Mouse (Mus musculus) MEL (cell line): ENCODE measurements around the gene Ano2. TPM values are rescaled to one million over a fixed set of nuclear protein-coding genes. Genes with fewer than 3 reads are reported as not detected.

Source experiments
- DNase-seq: peaks from one replicate; pipeline ENCODE4 v3.0.0; 2011; ENCODE audit warnings: low read depth, low spot score
- H3K27ac ChIP-seq: 2 replicates; pipeline ENCODE4 v1.5.1; 2012; ENCODE audit warnings: low read depth, mild to moderate bottlenecking, control low read depth, low read length, moderate library complexity; ENCODE audit not compliant: control insufficient read depth
- H3K27me3 ChIP-seq, 2 experiments: fragments of 150-350 bp in 1 of 2; sonication (generic) in 1 of 2; 2 replicates each; pipeline ENCODE4 v1.6.1; 2012; ENCODE audit warnings: low read length in 2 of 2, mild to moderate bottlenecking in 2 of 2, improper control_type of control experiment in 1 of 2, moderate library complexity in 1 of 2; ENCODE audit not compliant: insufficient read depth in 2 of 2, control insufficient read depth in 1 of 2
- H3K36me3 ChIP-seq, 2 experiments: 2 replicates each; pipeline ENCODE4 v1.6.1; 2012 to 2014; ENCODE audit warnings: low read length in 2 of 2, improper control_type of control experiment in 1 of 2, inconsistent platforms in 1 of 2, mild to moderate bottlenecking in 1 of 2; ENCODE audit not compliant: insufficient read depth in 2 of 2, control insufficient read depth in 1 of 2
- H3K4me1 ChIP-seq, 2 experiments: fragments of 150-350 bp in 1 of 2; sonication (generic) in 1 of 2; 2 replicates each; pipeline ENCODE4 v1.6.1; 2012; ENCODE audit warnings: low read length in 2 of 2, improper control_type of control experiment in 1 of 2, mild to moderate bottlenecking in 1 of 2; ENCODE audit not compliant: insufficient read depth in 2 of 2, control insufficient read depth in 1 of 2
- H3K4me3 ChIP-seq, 2 experiments: fragments of 150-350 bp in 1 of 2; sonication (generic) in 1 of 2; 2 replicates each; pipeline ENCODE4 v1.5.1; 2012; ENCODE audit warnings: low read depth in 2 of 2, low read length in 2 of 2, mild to moderate bottlenecking in 2 of 2, moderate library complexity in 2 of 2, control low read depth in 1 of 2, improper control_type of control experiment in 1 of 2; ENCODE audit not compliant: control insufficient read depth in 1 of 2, insufficient read depth in 1 of 2
- H3K79me2 ChIP-seq: 2 replicates; pipeline ENCODE4 v1.6.1; 2012; ENCODE audit warnings: mild to moderate bottlenecking, low read length, moderate library complexity; ENCODE audit not compliant: control insufficient read depth, poor library complexity, insufficient read depth
- H3K9ac ChIP-seq: 2 replicates; pipeline ENCODE4 v1.6.1; 2012; ENCODE audit warnings: low read depth, mild to moderate bottlenecking, control low read depth, low read length, moderate library complexity; ENCODE audit not compliant: control insufficient read depth, poor library complexity, severe bottlenecking
- H3K9me3 ChIP-seq: fragments of 150-350 bp; sonication (generic); replicated peaks from 2 replicates; pipeline ENCODE4 v1.6.1; 2012; ENCODE audit warnings: mild to moderate bottlenecking, low read length, improper control_type of control experiment, moderate library complexity; ENCODE audit not compliant: insufficient read depth
- CHD1 ChIP-seq: IDR thresholded peaks from 2 replicates; pipeline ENCODE4 v1.6.1; 2012; ENCODE audit warnings: low read depth, mild to moderate bottlenecking, inconsistent platforms, low read length, improper control_type of control experiment
- CTCF ChIP-seq, 3 experiments: IDR thresholded peaks in 2 of 3; conservative IDR thresholded peaks in 1 of 3; 2 replicates each; pipeline ENCODE4 v1.5.1; 2011 to 2012; ENCODE audit warnings: low read length in 3 of 3, low read depth in 2 of 3, mild to moderate bottlenecking in 2 of 3, improper control_type of control experiment in 1 of 3, inconsistent platforms in 1 of 3, mixed read lengths in 1 of 3, moderate library complexity in 1 of 3; ENCODE audit not compliant: control insufficient read depth in 1 of 3, insufficient read depth in 1 of 3, poor library complexity in 1 of 3, severe bottlenecking in 1 of 3
- E2F4 ChIP-seq: IDR thresholded peaks from 2 replicates; pipeline ENCODE4 v1.6.1; 2011; ENCODE audit warnings: low read depth, low read length, improper control_type of control experiment, borderline replicate concordance
- ELF1 ChIP-seq: IDR thresholded peaks from 2 replicates; pipeline ENCODE4 v1.6.1; 2014; ENCODE audit warnings: low read depth, mild to moderate bottlenecking, inconsistent platforms, low read length, improper control_type of control experiment, moderate library complexity
- EP300 ChIP-seq, 2 experiments: IDR thresholded peaks; 2 replicates each; pipeline ENCODE4 v1.6.1; 2011; ENCODE audit warnings: improper control_type of control experiment in 2 of 2, low read length in 2 of 2, low read depth in 1 of 2, mild to moderate bottlenecking in 1 of 2
- ETS1 ChIP-seq: IDR thresholded peaks from 2 replicates; pipeline ENCODE4 v1.6.1; 2012; ENCODE audit warnings: low read depth, mild to moderate bottlenecking, inconsistent platforms, low read length, improper control_type of control experiment, moderate library complexity
- GATA1 ChIP-seq: IDR thresholded peaks from 2 replicates; pipeline ENCODE4 v1.6.1; 2011; ENCODE audit warnings: low read depth, low read length, improper control_type of control experiment
- HCFC1 ChIP-seq: IDR thresholded peaks from 2 replicates; pipeline ENCODE4 v1.6.1; 2012; ENCODE audit warnings: low read depth, mild to moderate bottlenecking, inconsistent platforms, low read length, improper control_type of control experiment, moderate library complexity
- MAX ChIP-seq: IDR thresholded peaks from 2 replicates; pipeline ENCODE4 v1.6.1; 2011; ENCODE audit warnings: low read length, improper control_type of control experiment
- MEF2A ChIP-seq: IDR thresholded peaks from 2 replicates; pipeline ENCODE4 v1.6.1; 2014; ENCODE audit warnings: low read depth, mild to moderate bottlenecking, inconsistent platforms, low read length, improper control_type of control experiment; ENCODE audit not compliant: poor library complexity, insufficient replicate concordance, severe bottlenecking; ENCODE audit errors: extremely low read depth
- MYB ChIP-seq: IDR thresholded peaks from 2 replicates; pipeline ENCODE4 v1.6.1; 2011; ENCODE audit warnings: mild to moderate bottlenecking, low read depth, low read length, improper control_type of control experiment
- MYC ChIP-seq: IDR thresholded peaks from 2 replicates; pipeline ENCODE4 v1.6.1; 2011; ENCODE audit warnings: low read depth, mild to moderate bottlenecking, low read length, improper control_type of control experiment, moderate library complexity
- POLR2A ChIP-seq, 2 experiments: IDR thresholded peaks; 2 replicates each; pipeline ENCODE4 v1.6.1; 2011 to 2012; ENCODE audit warnings: low read length in 2 of 2, mild to moderate bottlenecking in 2 of 2, control low read depth in 1 of 2, improper control_type of control experiment in 1 of 2, low read depth in 1 of 2, moderate library complexity in 1 of 2; ENCODE audit not compliant: control insufficient read depth in 1 of 2, insufficient read depth in 1 of 2, poor library complexity in 1 of 2
- POLR2AphosphoS2 ChIP-seq: IDR thresholded peaks from 2 replicates; pipeline ENCODE4 v1.6.1; 2011; ENCODE audit warnings: low read length, improper control_type of control experiment
- POLR2AphosphoS5 ChIP-seq: IDR thresholded peaks from 2 replicates; pipeline ENCODE4 v1.6.1; 2012; ENCODE audit warnings: low read depth, borderline replicate concordance, mild to moderate bottlenecking, inconsistent platforms, low read length, moderate library complexity, mixed read lengths
- RAD21 ChIP-seq: IDR thresholded peaks from 2 replicates; pipeline ENCODE4 v1.6.1; 2011; ENCODE audit warnings: mild to moderate bottlenecking, low read depth, low read length, improper control_type of control experiment
- TAL1 ChIP-seq: IDR thresholded peaks from 2 replicates; pipeline ENCODE4 v1.6.1; 2012; ENCODE audit warnings: mild to moderate bottlenecking, inconsistent platforms, low read length, moderate library complexity, mixed read lengths
- TBP ChIP-seq: IDR thresholded peaks from 2 replicates; pipeline ENCODE4 v1.8.0; 2011; ENCODE audit warnings: low read depth, low read length, improper control_type of control experiment
- USF1 ChIP-seq: IDR thresholded peaks from 2 replicates; pipeline ENCODE4 v1.6.1; 2014; ENCODE audit warnings: low read depth, mild to moderate bottlenecking, inconsistent platforms, low read length, improper control_type of control experiment, moderate library complexity
- USF2 ChIP-seq, 2 experiments: IDR thresholded peaks; 2 replicates each; pipeline ENCODE4 v1.6.1; 2011 to 2012; ENCODE audit warnings: improper control_type of control experiment in 2 of 2, low read length in 2 of 2, borderline replicate concordance in 1 of 2, inconsistent platforms in 1 of 2, low read depth in 1 of 2, mild to moderate bottlenecking in 1 of 2; ENCODE audit not compliant: insufficient read depth in 1 of 2
- ZC3H11A ChIP-seq: IDR thresholded peaks from 2 replicates; pipeline ENCODE4 v1.6.1; 2012; ENCODE audit warnings: low read depth, mild to moderate bottlenecking, inconsistent platforms, low read length, improper control_type of control experiment
- polyA plus RNA-seq, 2 experiments: library from polyadenylated mRNA; stranded (reverse) in 1 of 2; unstranded in 1 of 2; fragments of >175 nt in 1 of 2; fragments of >200 nt in 1 of 2; gene quantifications; 2 replicates each; pipeline versions ENCODE4 v1.2.1 to v1.2.4; 2012; ENCODE audit warnings: low replicate concordance in 2 of 2, low read depth in 1 of 2; ENCODE audit not compliant: insufficient read length in 2 of 2, insufficient read depth in 1 of 2, missing spikeins in 1 of 2
- total RNA-seq: library from RNA; depleted of rRNA; stranded (reverse); fragments of 300-350 nt; gene quantifications from 2 replicates; pipeline ENCODE4 v1.2.3, GENCODE M21; 2012

Gene Ano2
- total and polyA plus RNA-seq, 3 experiments = not detected

- no peaks in the 10 kb centered on the region for H3K36me3 ChIP-seq
- no peak for DNase-seq
- H3K9ac ChIP-seq = no peak overlapping the region
- no peak overlapping the region for H3K4me3 ChIP-seq
- no peaks in the 10 kb centered on the region for H3K27me3 ChIP-seq
- H3K4me1 ChIP-seq = no peaks in the 10 kb centered on the region
- H3K79me2 ChIP-seq = no peaks in the 10 kb centered on the region
- H3K9me3 ChIP-seq = no peaks in the 10 kb centered on the region
- no peak for TF ChIP-seq TBP
- no peak for TF ChIP-seq CHD1
- TF ChIP-seq EP300 (IDR thresholded peaks at IDR 0.05; ENCODE audit: low read depth in 1 of 2, low read length in 2 of 2) = no peak
- no peak for TF ChIP-seq TAL1
- no peak for TF ChIP-seq POLR2A (IDR thresholded peaks at IDR 0.05; ENCODE audit: control insufficient read depth in 1 of 2, insufficient read depth in 1 of 2, low read depth in 1 of 2, low read length in 2 of 2, poor library complexity in 1 of 2)
- TF ChIP-seq MEF2A = no peak
- TF ChIP-seq POLR2AphosphoS2 = no peak
- no peak for TF ChIP-seq HCFC1
- no peak for TF ChIP-seq MYB
- no peak for TF ChIP-seq MAX
- TF ChIP-seq ELF1 = no peak
- no peak for TF ChIP-seq GATA1
- no peak for TF ChIP-seq ETS1
- no peak for TF ChIP-seq USF1
- TF ChIP-seq RAD21 = no peak
- TF ChIP-seq USF2 (IDR thresholded peaks at IDR 0.05; ENCODE audit: borderline replicate concordance in 1 of 2, insufficient read depth in 1 of 2, low read depth in 1 of 2, low read length in 2 of 2) = no peak
- TF ChIP-seq E2F4 = no peak
- no peak overlapping the region for H3K27ac ChIP-seq
Observed at GRCm38 (mm10) chr6:125803364-125804011, 113.3 kb downstream of the Ano2 start.

DNA sequence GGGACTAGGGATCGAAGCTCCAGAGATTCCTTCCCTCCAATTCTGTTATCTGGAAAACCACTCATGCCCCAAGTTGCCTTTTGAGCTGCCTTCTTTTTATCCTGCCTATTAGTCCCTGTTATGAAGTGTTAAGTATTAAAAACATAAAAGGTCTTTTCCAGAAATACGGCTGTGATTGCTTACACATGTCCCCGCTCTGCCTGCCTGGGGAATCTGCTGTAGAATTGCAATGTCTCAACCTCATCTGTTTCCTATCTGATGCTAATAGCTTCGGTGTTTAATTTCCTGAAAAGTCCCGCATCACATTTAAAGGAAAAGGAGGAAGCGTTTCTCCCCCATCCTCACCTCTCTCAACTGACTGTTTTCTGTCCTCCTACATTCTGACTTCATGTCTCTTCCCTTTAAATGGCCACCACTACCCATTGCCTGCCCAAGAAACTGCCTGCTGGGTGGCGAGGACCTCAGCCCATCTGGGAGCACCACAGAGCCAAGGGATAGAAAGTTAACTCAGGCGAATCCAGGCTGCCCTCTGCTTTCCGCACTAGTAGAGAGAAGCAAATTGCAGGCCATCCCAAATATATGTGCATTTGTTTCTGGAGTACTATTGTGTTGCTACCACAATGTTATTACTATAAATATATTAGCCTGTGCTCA lies 118.9 kb downstream of the Ano2 start:
- TF ChIP-seq CTCF (IDR thresholded peaks at IDR 0.05 in 2 of 3, conservative IDR thresholded peaks at IDR 0.05 in 1 of 3; ENCODE audit: control insufficient read depth in 1 of 3, insufficient read depth in 1 of 3, low read depth in 2 of 3, low read length in 3 of 3, poor library complexity in 1 of 3, severe bottlenecking in 1 of 3) (no peak), POLR2AphosphoS5 (no peak), ZC3H11A (no peak), MYC (no peak)
- TF ChIP-seq, all 39 proteins: peak for 0
- DNase-seq = no peak
- Histone ChIP-seq H3K27me3 (no peaks in the 10 kb centered on the region), H3K36me3 (no peaks in the 10 kb centered on the region), H3K9ac (no peak overlapping the region), H3K79me2 (no peaks in the 10 kb centered on the region), H3K4me3 (no peak overlapping the region), H3K4me1 (no peaks in the 10 kb centered on the region), H3K27ac (no peak overlapping the region), H3K9me3 (no peaks in the 10 kb centered on the region)
